Mouse (Mus musculus): ENCODE results near the gene Rnf187. TPM values are rescaled to one million over a fixed set of nuclear protein-coding genes. Genes with fewer than 3 reads are reported as not detected.

Rnf187 gene
- total RNA-seq (2021), result 100 to 1,000 TPM; 453 to 458 TPM
- long read RNA-seq, transcript Rnf187-201 (4 exons, 1,949 nt), result major isoform, 762 of 1,106 reads
- long read RNA-seq, partial matches to known transcripts, result 46 of 1,106 reads
- long read RNA-seq, other reads (novel, unspliced or antisense), result 298 of 1,106 reads

GRCm38 (mm10) chr11:58938322-58939087 lies at the start of gene Rnf187:
TSS of gene Rnf187 (minus strand) at chr11:58938916.
- DNase-seq (ENCODE audit: low spot score in 2 of 2), result peak; percentile 85 to 92

- no peak for DNase-seq (ENCODE audit: low spot score in 2 of 2)
These were observed 46.7 kb upstream of the Rnf187 start for GRCm38 (mm10) chr11:58985299-58985917.

- no peak for DNase-seq (ENCODE audit: low spot score in 2 of 2)
These were observed 45.9 kb upstream of the Rnf187 start for GRCm38 (mm10) chr11:58984657-58985056.

GRCm38 (mm10) chr11:58983691-58984341 lies 45.1 kb upstream of the Rnf187 start:
- DNase-seq (ENCODE audit: low spot score in 2 of 2), result no peak

GRCm38 (mm10) chr11:58982471-58983097 lies 43.9 kb upstream of the Rnf187 start:
- DNase-seq (ENCODE audit: low spot score in 2 of 2), result no peak

- peak; percentile 74 to 82 for DNase-seq (ENCODE audit: low spot score in 2 of 2)
These were observed 43.1 kb upstream of the Rnf187 start for GRCm38 (mm10) chr11:58981541-58982447.

- no peak for DNase-seq (ENCODE audit: low spot score in 2 of 2)
These were observed 41.8 kb upstream of the Rnf187 start for GRCm38 (mm10) chr11:58980381-58980990.

- DNase-seq (ENCODE audit: low spot score in 2 of 2), result no peak
These were observed 40.9 kb upstream of the Rnf187 start for GRCm38 (mm10) chr11:58979661-58980060.

- no peak for DNase-seq (ENCODE audit: low spot score in 2 of 2)
These were observed 40.5 kb upstream of the Rnf187 start for GRCm38 (mm10) chr11:58979183-58979582.

- no peak for DNase-seq (ENCODE audit: low spot score in 2 of 2)
These were observed 40.0 kb upstream of the Rnf187 start for GRCm38 (mm10) chr11:58978706-58979030.

GRCm38 (mm10) chr11:58978027-58978705 lies 39.5 kb upstream of the Rnf187 start, which contains the start of gene Trim11:
TSS of gene Trim11 (plus strand) at chr11:58978093.
- DNase-seq (ENCODE audit: low spot score in 2 of 2), result peak; percentile 66 to 71

- no peak for DNase-seq (ENCODE audit: low spot score in 2 of 2)
These were observed 38.9 kb upstream of the Rnf187 start for GRCm38 (mm10) chr11:58977607-58978026.

- no peak for DNase-seq (ENCODE audit: low spot score in 2 of 2)
These were observed 38.4 kb upstream of the Rnf187 start for GRCm38 (mm10) chr11:58977150-58977549.

- DNase-seq (ENCODE audit: low spot score in 2 of 2), result no peak
These were observed 35.7 kb upstream of the Rnf187 start for GRCm38 (mm10) chr11:58974414-58974813.

GRCm38 (mm10) chr11:58971796-58972195 lies 33.1 kb upstream of the Rnf187 start:
- DNase-seq (ENCODE audit: low spot score in 2 of 2), result no peak

- no peak for DNase-seq (ENCODE audit: low spot score in 2 of 2)
These were observed 32.3 kb upstream of the Rnf187 start for GRCm38 (mm10) chr11:58970831-58971530.

- DNase-seq (ENCODE audit: low spot score in 2 of 2), result no peak
These were observed 30.9 kb upstream of the Rnf187 start for GRCm38 (mm10) chr11:58969659-58970058.

GRCm38 (mm10) chr11:58969027-58969426 lies 30.3 kb upstream of the Rnf187 start:
- no peak for DNase-seq (ENCODE audit: low spot score in 2 of 2)

- no peak for DNase-seq (ENCODE audit: low spot score in 2 of 2)
These were observed 29.8 kb upstream of the Rnf187 start for GRCm38 (mm10) chr11:58968551-58968950.

Data from layer of hippocampus, postnatal 10 days (tissue).